Mouse (Mus musculus): ENCODE measurements around the gene Kif2a. TPM values are rescaled to one million over a fixed set of nuclear protein-coding genes. Genes with fewer than 3 reads are reported as not detected.

The Kif2a gene
- polyA plus RNA-seq (2017; shearing (Covaris generic)), result 9.4 TPM

DNA sequence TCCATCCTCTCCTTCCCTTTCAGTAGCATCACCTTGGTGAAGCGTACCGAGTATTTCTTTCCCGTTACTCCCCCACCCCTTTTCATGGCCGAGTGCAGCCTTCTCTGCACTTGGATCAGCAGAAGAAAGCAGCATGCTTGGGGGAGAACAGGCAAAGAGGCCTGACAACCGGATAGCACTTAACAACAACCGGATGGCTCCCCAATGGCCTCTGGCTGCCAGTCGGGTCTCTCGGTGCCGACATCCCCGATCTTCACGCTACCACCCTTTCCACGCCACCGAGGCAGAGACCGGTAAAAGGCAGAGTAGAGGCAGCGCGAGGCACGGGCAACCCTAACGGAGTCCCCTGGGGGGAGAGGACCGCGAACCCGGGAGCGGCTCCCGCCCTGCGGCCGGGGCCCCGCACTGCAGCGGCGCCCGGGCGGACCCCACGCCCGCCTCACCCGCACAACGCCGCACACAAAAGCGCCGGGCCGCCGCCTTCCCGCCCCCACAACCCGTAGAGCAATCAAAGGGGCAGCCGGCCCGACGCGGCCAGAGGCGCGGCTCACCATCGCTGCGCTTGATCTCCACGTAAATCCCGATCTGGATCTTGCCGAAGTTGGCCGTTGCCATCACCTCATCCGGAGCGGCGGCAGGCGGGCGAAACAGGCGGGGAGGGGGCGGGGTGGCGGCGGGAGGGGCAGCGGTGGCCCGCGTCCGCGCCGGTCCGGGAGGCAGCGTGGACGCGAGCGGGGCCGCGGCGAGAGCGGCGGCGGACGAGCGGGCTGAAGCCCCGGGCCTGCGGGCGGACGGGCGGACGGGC, at the start of gene Kif2a:
Kif2a (minus strand) TSS at position 666 of the 805 bp plus-strand sequence.

DNA sequence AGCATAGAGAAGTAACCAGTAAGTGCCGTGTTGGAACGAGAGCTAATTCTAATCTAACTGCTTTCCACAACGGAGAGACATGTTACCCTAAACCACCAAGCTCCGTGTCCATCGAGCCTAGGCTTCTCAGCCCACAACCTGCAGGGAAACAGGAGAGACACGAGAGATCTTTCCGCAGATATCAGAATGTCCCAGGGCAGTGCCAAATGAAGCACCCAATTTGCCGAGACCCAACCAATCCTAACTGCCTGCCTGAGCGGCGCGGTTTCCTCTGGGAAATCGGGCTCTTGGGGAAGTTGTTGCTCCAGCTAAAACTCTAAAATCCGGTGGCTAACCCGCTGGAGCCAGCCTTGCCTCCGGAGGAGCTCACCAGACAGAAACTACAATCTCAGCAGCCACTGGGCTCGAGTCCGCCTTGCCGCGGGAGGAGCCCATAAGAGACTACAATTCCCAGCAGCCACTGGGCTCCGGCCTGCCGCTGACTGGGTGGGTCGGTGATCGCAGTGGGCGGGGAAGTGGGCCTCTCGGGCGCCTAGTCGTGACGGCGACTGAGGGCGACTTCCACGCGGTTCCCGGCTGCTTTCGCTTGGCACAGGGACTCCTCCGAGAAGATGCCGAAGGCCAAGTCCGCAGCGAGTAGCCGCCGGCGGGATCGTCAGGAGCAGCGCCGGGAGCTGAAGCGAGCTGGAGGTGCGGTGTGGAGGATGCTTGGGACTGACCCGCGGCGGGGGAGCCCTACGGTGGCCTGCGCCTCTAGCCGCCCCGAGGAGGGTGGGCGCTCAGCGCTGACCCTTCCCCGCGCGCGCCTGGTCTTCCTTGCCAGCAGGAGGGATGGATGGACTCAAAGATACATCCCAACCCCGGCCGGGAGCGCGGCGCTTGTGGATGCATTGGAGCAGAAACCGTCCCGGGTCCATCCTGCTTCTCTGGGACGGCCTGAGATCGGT, 75.1 kb downstream of the Kif2a start, which contains the start of gene Dimt1:
Dimt1 (plus strand) TSS at position 534 of the 947 bp plus-strand sequence.

DNA sequence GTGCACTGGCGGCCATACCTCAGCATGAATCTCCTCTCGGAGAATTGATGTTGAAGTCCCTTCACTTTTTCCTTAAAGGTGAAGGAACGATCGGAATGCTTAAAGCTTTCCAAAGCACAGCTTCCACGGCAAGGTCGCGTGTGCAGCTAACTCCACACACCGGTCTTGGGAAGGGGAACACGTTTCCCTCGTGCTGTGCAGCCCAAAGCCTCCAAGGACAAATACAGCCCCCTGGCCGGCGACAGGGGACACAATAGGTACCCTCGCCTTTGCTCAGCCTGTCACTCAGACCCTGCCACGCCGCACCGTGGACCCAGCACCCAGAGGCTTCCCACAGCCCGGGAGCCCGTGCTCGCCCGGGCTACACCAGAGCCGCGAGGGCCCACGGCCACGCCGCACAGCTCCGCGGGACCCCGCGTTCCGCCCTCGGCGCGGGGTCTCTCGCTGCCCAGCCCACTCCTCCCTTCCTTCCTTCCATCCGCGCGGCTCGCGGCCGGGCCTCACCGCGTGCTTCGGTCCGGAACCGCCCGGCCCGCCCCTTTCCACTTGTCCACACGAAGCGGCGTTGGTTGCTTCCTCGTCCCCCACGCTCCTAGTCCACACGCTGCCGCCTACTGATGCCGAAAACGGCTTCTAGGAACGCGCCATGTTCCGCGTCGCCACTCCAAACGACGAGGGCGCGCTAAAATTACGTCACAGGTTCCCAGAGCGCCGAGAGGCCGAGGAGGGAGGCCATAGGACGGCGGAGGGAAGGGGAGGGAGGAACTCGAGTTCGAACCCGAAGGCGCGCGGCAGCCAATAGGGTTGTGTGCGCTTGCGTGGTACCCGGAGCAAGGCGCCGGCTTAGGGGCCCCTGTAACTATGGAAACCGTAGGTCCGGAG, 85.4 kb downstream of the Kif2a start, which contains the start of gene Ipo11:
Ipo11 (minus strand) TSS at position 703 of the 882 bp plus-strand sequence.

Other genes starting within 250 kb of the Kif2a start
- 36.6 TPM for gene Ipo11, start 85.2 kb downstream of the Kif2a start, polyA plus RNA-seq (2017; shearing (Covaris generic))
- 34.8 TPM for gene Dimt1, start 75.0 kb downstream of the Kif2a start, polyA plus RNA-seq (2017; shearing (Covaris generic))